Mouse (Mus musculus): ENCODE measurements around the gene Gm45062. TPM values are rescaled to one million over a fixed set of nuclear protein-coding genes. Genes with fewer than 3 reads are reported as not detected.
"Not testable (repeated sequence)": the region's sequence is repeated elsewhere in the genome, so short reads cannot be mapped to it uniquely, and the experiment has no call there.

Gene Gm45062
- polyA plus RNA-seq, 1 experiment from 2014 or later = 8.2 TPM

- Histone ChIP-seq H3K4me1 (ENCODE audit: control insufficient read depth, insufficient read depth, low read length) (peaks cover 17% of the 10 kb centered on the region), H3K9me3 (ENCODE audit: control insufficient read depth, low read length) (no peaks in the 10 kb centered on the region), H3K27me3 (replicated peaks; ENCODE audit: control insufficient read depth, insufficient read depth, low read length) (no peaks in the 10 kb centered on the region), H3K9ac (ENCODE audit: low read depth, low read length) (peak overlapping the region; percentile 95), H3K36me3 (ENCODE audit: control insufficient read depth, insufficient read depth, low read length) (no peaks in the 10 kb centered on the region), H3K27ac (replicated peaks; ENCODE audit: low read depth, low read length) (0 out of 2 replicates have a peak overlapping the region, but pooled peaks have one; percentile 11), H3K4me2 (ENCODE audit: low read depth, low read length) (peak overlapping the region; percentile 63), H3K4me3 (ENCODE audit: low read depth, low read length) (peak overlapping the region; percentile 88)
- WGBS = 7% methylated on average over 3 of the region's 3 CpGs
- ATAC-seq (ENCODE audit: low read depth) (no peak), DNase-seq (ENCODE audit: low spot score) (peak; percentile 20)
Observed at GRCm38 (mm10) chr6:8511447-8511846, 252.2 kb downstream of the Gm45062 start.

DNA sequence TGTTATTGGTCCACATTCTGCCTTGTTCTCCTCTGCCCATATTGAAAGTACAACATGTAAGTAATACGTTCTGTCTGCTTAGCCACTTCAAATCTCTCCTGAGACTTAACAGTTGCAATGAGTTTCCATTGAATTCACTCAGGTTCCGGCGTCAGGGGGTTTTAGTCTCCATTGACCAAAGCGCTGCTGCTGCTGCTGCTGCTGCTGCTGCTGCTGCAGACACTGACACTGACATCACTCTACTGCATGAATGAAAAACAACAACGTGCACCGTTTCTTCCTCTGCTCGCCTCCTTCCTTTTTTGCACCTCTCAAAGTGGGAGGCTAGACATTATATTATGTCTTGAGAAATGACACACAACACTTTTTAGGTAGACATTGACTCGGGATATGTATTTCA, 253.2 kb downstream of the Gm45062 start:
- Histone ChIP-seq H3K4me3 (ENCODE audit: low read depth, low read length) (peak overlapping the region; percentile 88), H3K36me3 (ENCODE audit: control insufficient read depth, insufficient read depth, low read length) (no peaks in the 10 kb centered on the region), H3K4me2 (ENCODE audit: low read depth, low read length) (peak overlapping the region; percentile 63), H3K9ac (ENCODE audit: low read depth, low read length) (peak overlapping the region; percentile 95; the same call in 1 of the 2 replicates), H3K4me1 (ENCODE audit: control insufficient read depth, insufficient read depth, low read length) (peaks cover 17% of the 10 kb centered on the region), H3K27ac (replicated peaks; ENCODE audit: low read depth, low read length) (no peak overlapping the region), H3K9me3 (ENCODE audit: control insufficient read depth, low read length) (no peaks in the 10 kb centered on the region), H3K27me3 (replicated peaks; ENCODE audit: control insufficient read depth, insufficient read depth, low read length) (no peaks in the 10 kb centered on the region)
- DNase-seq (ENCODE audit: low spot score) = peak; percentile 56
- WGBS = 22% methylated on average over 8 of the region's 8 CpGs
- ATAC-seq (ENCODE audit: low read depth) = no peak

DNA sequence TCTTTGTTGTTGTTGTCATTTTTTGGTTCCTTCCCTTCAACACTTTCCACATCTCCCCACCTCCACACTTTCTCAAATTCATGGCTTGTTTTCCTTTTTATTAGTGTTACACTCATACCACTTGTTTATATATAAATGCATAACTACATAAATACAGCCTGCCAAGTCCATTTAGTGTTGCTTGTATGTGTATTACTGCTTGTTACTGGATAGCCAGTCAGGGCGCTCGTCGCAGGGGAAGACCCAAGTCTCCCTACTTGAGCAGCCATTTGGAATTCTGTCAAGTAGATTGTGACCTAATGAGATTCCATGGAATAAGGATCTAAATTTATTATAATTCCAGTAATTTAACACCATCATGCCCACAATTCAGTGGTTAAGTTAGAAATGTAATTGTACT, 260.4 kb downstream of the Gm45062 start:
- H3K9me3 ChIP-seq (ENCODE audit: control insufficient read depth, low read length) = no peaks in the 10 kb centered on the region
- 76% methylated on average over 3 of the region's 3 CpGs for WGBS
- DNase-seq (ENCODE audit: low spot score) (no peak), ATAC-seq (ENCODE audit: low read depth) (no peak)
- no peaks in the 10 kb centered on the region for H3K36me3 ChIP-seq (ENCODE audit: control insufficient read depth, insufficient read depth, low read length)
- H3K27me3 ChIP-seq (replicated peaks; ENCODE audit: control insufficient read depth, insufficient read depth, low read length) = no peaks in the 10 kb centered on the region
- no peak overlapping the region for H3K27ac ChIP-seq (replicated peaks; ENCODE audit: low read depth, low read length)
- H3K4me2 ChIP-seq (ENCODE audit: low read depth, low read length) = no peak overlapping the region
- no peak overlapping the region for H3K9ac ChIP-seq (ENCODE audit: low read depth, low read length)
- no peak overlapping the region for H3K4me3 ChIP-seq (ENCODE audit: low read depth, low read length)
- no peaks in the 10 kb centered on the region for H3K4me1 ChIP-seq (ENCODE audit: control insufficient read depth, insufficient read depth, low read length)

DNA sequence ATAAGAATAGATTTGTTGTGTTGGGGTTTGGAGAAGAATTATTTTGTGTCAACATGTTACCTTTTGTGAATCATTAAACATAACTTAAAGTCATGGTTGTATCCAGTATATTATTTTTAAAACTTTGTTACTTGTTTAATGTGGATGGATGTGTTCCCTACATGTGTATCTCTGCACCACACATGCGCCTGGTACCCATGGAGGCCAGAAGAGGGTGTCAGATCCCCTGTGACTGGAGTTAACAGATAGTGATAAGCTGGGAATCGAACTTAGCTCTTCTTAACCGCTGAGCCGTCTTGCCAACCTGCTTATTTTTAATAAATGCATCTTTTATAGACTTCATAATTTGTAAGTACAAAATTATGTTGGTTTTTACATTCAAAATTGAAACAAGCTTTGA, 262.0 kb downstream of the Gm45062 start:
- Histone ChIP-seq H3K36me3 (ENCODE audit: control insufficient read depth, insufficient read depth, low read length) (no peaks in the 10 kb centered on the region), H3K9me3 (ENCODE audit: control insufficient read depth, low read length) (no peaks in the 10 kb centered on the region), H3K4me3 (ENCODE audit: low read depth, low read length) (no peak overlapping the region), H3K27ac (replicated peaks; ENCODE audit: low read depth, low read length) (no peak overlapping the region), H3K4me1 (ENCODE audit: control insufficient read depth, insufficient read depth, low read length) (no peaks in the 10 kb centered on the region), H3K4me2 (ENCODE audit: low read depth, low read length) (no peak overlapping the region), H3K27me3 (replicated peaks; ENCODE audit: control insufficient read depth, insufficient read depth, low read length) (no peaks in the 10 kb centered on the region), H3K9ac (ENCODE audit: low read depth, low read length) (no peak overlapping the region)
- WGBS = 95% methylated on average over 4 of the region's 4 CpGs
- ATAC-seq (ENCODE audit: low read depth) (no peak), DNase-seq (ENCODE audit: low spot score) (no peak)

GRCm38 (mm10) chr6:8524717-8525116, 265.5 kb downstream of the Gm45062 start:
- H3K4me3 ChIP-seq (ENCODE audit: low read depth, low read length) = no peak overlapping the region
- no peak overlapping the region for H3K27ac ChIP-seq (replicated peaks; ENCODE audit: low read depth, low read length)
- no peaks in the 10 kb centered on the region for H3K9me3 ChIP-seq (ENCODE audit: control insufficient read depth, low read length)
- no peaks in the 10 kb centered on the region for H3K36me3 ChIP-seq (ENCODE audit: control insufficient read depth, insufficient read depth, low read length)
- DNase-seq (ENCODE audit: low spot score) (no peak), ATAC-seq (ENCODE audit: low read depth) (no peak)
- H3K4me1 ChIP-seq (ENCODE audit: control insufficient read depth, insufficient read depth, low read length) = no peaks in the 10 kb centered on the region
- 88% methylated on average over 5 of the region's 5 CpGs for WGBS
- H3K9ac ChIP-seq (ENCODE audit: low read depth, low read length) = no peak overlapping the region
- H3K27me3 ChIP-seq (replicated peaks; ENCODE audit: control insufficient read depth, insufficient read depth, low read length) = no peaks in the 10 kb centered on the region
- no peak overlapping the region for H3K4me2 ChIP-seq (ENCODE audit: low read depth, low read length)

DNA sequence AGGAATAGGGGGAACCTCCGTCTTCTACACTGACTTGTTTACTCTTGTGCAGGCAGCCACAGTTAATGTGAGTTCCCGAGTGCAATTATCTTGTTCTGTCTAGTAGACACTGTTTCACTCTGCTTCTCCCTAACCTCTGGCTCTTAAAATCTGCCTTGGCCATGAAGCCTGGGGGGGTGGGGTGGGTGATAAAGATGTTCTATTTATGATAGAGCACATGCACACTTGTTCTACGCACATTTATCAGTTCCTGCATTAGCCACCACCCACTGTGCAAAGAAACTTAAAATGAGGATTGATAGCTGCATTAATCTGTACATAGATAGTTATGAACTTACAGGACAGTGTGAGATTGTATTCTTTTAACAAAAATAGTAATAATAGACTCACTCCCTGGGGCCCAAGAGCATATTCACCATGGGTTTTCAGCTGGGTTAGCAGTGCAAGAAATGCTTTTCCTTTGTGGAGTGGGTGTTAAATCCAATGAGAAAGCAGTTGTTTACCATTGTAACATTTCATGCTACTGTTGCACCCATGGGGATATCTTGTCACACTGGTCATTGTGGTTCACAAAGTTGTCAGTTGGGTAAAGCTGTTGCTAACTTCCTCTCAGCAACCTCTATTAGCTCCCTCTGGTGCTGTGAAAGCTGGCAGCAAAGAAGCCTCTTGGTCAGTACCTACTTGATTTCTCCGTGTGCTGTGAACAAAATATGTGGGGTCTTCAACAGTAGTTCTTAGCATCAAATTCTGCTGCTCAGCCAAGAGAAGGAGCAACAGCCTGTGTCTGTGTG, 272.0 kb downstream of the Gm45062 start:
- 82% methylated on average over 4 of the region's 4 CpGs for WGBS
- ATAC-seq (ENCODE audit: low read depth) = no peak
- Histone ChIP-seq H3K27me3 (replicated peaks; ENCODE audit: control insufficient read depth, insufficient read depth, low read length) (no peaks in the 10 kb centered on the region), H3K4me2 (ENCODE audit: low read depth, low read length) (no peak overlapping the region), H3K4me3 (ENCODE audit: low read depth, low read length) (no peak overlapping the region), H3K4me1 (ENCODE audit: control insufficient read depth, insufficient read depth, low read length) (no peaks in the 10 kb centered on the region), H3K36me3 (ENCODE audit: control insufficient read depth, insufficient read depth, low read length) (no peaks in the 10 kb centered on the region), H3K27ac (replicated peaks; ENCODE audit: low read depth, low read length) (no peak overlapping the region), H3K9me3 (ENCODE audit: control insufficient read depth, low read length) (no peaks in the 10 kb centered on the region), H3K9ac (ENCODE audit: low read depth, low read length) (no peak overlapping the region)
- DNase-seq (ENCODE audit: low spot score) = no peak

GRCm38 (mm10) chr6:8536944-8537343, 277.7 kb downstream of the Gm45062 start:
- no peak overlapping the region for H3K9ac ChIP-seq (ENCODE audit: low read depth, low read length)
- no peak overlapping the region for H3K4me3 ChIP-seq (ENCODE audit: low read depth, low read length)
- no peak for DNase-seq (ENCODE audit: low spot score)
- no peak for ATAC-seq (ENCODE audit: low read depth)
- H3K4me2 ChIP-seq (ENCODE audit: low read depth, low read length) = no peak overlapping the region
- no peaks in the 10 kb centered on the region for H3K4me1 ChIP-seq (ENCODE audit: control insufficient read depth, insufficient read depth, low read length)
- no peaks in the 10 kb centered on the region for H3K36me3 ChIP-seq (ENCODE audit: control insufficient read depth, insufficient read depth, low read length)
- H3K9me3 ChIP-seq (ENCODE audit: control insufficient read depth, low read length) = no peaks in the 10 kb centered on the region
- WGBS = 76% methylated on average over 2 of the region's 2 CpGs
- no peak overlapping the region for H3K27ac ChIP-seq (replicated peaks; ENCODE audit: low read depth, low read length)
- no peaks in the 10 kb centered on the region for H3K27me3 ChIP-seq (replicated peaks; ENCODE audit: control insufficient read depth, insufficient read depth, low read length)

DNA sequence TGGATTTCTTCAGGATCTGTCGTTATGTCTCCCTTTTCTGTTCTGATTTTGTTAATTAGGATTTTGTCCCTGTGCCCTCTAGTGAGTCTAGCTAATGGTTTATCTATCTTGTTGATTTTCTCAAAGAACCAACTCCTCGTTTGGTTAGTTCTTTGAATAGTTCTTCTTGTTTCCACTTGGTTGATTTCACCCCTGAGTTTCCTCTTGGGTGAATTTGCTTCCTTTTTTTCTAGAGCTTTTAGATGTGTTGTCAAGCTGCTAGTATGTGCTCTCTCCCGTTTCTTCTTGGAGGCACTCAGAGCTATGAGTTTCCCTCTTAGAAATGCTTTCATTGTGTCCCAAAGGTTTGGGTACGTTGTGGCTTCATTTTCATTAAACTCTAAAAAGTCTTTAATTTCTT, 282.3 kb downstream of the Gm45062 start:
- H3K4me1 ChIP-seq (ENCODE audit: control insufficient read depth, insufficient read depth, low read length); H3K9me3 ChIP-seq (ENCODE audit: control insufficient read depth, low read length); H3K4me3 ChIP-seq (ENCODE audit: low read depth, low read length); H3K9ac ChIP-seq (ENCODE audit: low read depth, low read length); H3K36me3 ChIP-seq (ENCODE audit: control insufficient read depth, insufficient read depth, low read length); ATAC-seq (ENCODE audit: low read depth); H3K27ac ChIP-seq (replicated peaks; ENCODE audit: low read depth, low read length); DNase-seq (ENCODE audit: low spot score); H3K27me3 ChIP-seq (replicated peaks; ENCODE audit: control insufficient read depth, insufficient read depth, low read length); H3K4me2 ChIP-seq (ENCODE audit: low read depth, low read length): not testable (repeated sequence)
- WGBS = 82% methylated on average over 3 of the region's 4 CpGs

DNA sequence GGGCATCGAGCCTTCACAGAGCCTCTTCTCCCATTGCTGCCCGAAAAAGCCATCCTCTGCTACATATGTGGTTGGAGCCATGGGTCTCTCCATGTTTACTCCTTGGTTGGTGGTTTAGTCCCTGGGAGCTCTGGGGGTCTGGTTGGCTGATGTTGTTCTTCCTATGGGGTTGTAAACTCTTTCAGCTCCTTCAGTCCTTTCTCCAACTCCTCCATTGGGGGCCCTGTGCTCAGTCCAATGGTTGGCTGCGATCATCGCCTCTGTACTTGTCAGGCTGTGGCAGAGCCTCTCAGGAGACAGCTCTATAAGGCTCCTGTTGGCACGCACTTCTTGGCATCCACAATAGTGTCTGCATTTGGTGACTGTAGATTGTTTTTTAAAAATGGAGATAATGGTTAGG, 285.6 kb downstream of the Gm45062 start:
- no peaks in the 10 kb centered on the region for H3K9me3 ChIP-seq (ENCODE audit: control insufficient read depth, low read length)
- DNase-seq (ENCODE audit: low spot score) (no peak), ATAC-seq (ENCODE audit: low read depth) (no peak)
- H3K9ac ChIP-seq (ENCODE audit: low read depth, low read length) = no peak overlapping the region
- WGBS = 94% methylated on average over 5 of the region's 5 CpGs
- H3K27ac ChIP-seq (replicated peaks; ENCODE audit: low read depth, low read length) = no peak overlapping the region
- no peaks in the 10 kb centered on the region for H3K27me3 ChIP-seq (replicated peaks; ENCODE audit: control insufficient read depth, insufficient read depth, low read length)
- H3K36me3 ChIP-seq (ENCODE audit: control insufficient read depth, insufficient read depth, low read length) = 0 out of 2 replicates have a peak, but pooled peaks cover 2% of the 10 kb centered on the region
- H3K4me2 ChIP-seq (ENCODE audit: low read depth, low read length) = no peak overlapping the region
- no peak overlapping the region for H3K4me3 ChIP-seq (ENCODE audit: low read depth, low read length)
- H3K4me1 ChIP-seq (ENCODE audit: control insufficient read depth, insufficient read depth, low read length) = no peaks in the 10 kb centered on the region
